Mouse (Mus musculus) stomach, postnatal 0 days (tissue): ENCODE data around the gene Atxn7l1. TPM values are rescaled to one million over a fixed set of nuclear protein-coding genes. Genes with fewer than 3 reads are reported as not detected.

ENCODE experiments used
- ATAC-seq: fragments of 200-750 bp; cut with Nextera tagmentation; 2 replicates; pipeline ENCODE4 v1.8.0; 2017; ENCODE audit not compliant: low FRiP score, low TSS enrichment
- DNase-seq: peaks from one replicate; pipeline ENCODE4 v3.0.0-alpha.2; 2016; ENCODE audit warnings: low spot score
- H3K27ac ChIP-seq: fragments of 300-500 bp; sonication (generic); replicated peaks from 2 replicates; pipeline ENCODE4 v1.5.1; 2014; ENCODE audit warnings: mild to moderate bottlenecking, control low read depth
- H3K27me3 ChIP-seq: fragments of 300-500 bp; sonication (generic); 2 replicates; pipeline ENCODE4 v1.6.1; 2014; ENCODE audit warnings: low read length; ENCODE audit not compliant: control insufficient read depth, insufficient read depth
- H3K36me3 ChIP-seq: fragments of 300-500 bp; sonication (generic); 2 replicates; pipeline ENCODE4 v1.6.1; 2014; ENCODE audit warnings: low read length, mixed read lengths; ENCODE audit not compliant: control insufficient read depth, insufficient read depth
- H3K4me1 ChIP-seq: fragments of 300-500 bp; sonication (generic); replicated peaks from 2 replicates; pipeline ENCODE4 v1.6.1; 2014; ENCODE audit warnings: antibody characterized with exemption; ENCODE audit not compliant: control insufficient read depth, insufficient read depth
- H3K4me2 ChIP-seq: fragments of 300-500 bp; sonication (generic); replicated peaks from 2 replicates; pipeline ENCODE4 v1.6.1; 2014; ENCODE audit warnings: low read depth, mild to moderate bottlenecking, control low read depth, moderate library complexity
- H3K4me3 ChIP-seq: fragments of 300-500 bp; sonication (generic); 2 replicates; pipeline ENCODE4 v1.5.1; 2014; ENCODE audit warnings: low read depth, low read length, control low read depth
- H3K9ac ChIP-seq: fragments of 300-500 bp; sonication (generic); 2 replicates; pipeline ENCODE4 v1.6.1; 2014; ENCODE audit warnings: mild to moderate bottlenecking, low read length, control low read depth, mixed read lengths
- H3K9me3 ChIP-seq: fragments of 300-500 bp; sonication (generic); 2 replicates; pipeline ENCODE4 v1.6.1; 2016; ENCODE audit warnings: low read length; ENCODE audit not compliant: control insufficient read depth
- CTCF ChIP-seq: IDR thresholded peaks from 2 replicates; pipeline ENCODE4 v1.5.1; 2016; ENCODE audit warnings: antibody characterized with exemption, low read depth, mild to moderate bottlenecking, moderate library complexity
- EP300 ChIP-seq: optimal IDR thresholded peaks from 2 replicates; pipeline ENCODE3; 2016; ENCODE audit warnings: antibody characterized with exemption
- WGBS: fragments of 180-500 bp; shearing (Covaris S2); extraction: QIAGEN DNeasy Blood & Tissue Kit; methylation state at CpG from one replicate; pipeline ENCODE4 v1.1.7; 2014; 5-methylcytosine and 5-hydroxymethylcytosine counted together
- polyA plus RNA-seq: library from polyadenylated mRNA; unstranded; fragments of >200 nt; fragmentation: Nextera tagmentation; extraction: Ambion mirVana; gene quantifications from 2 replicates; pipeline ENCODE4 v1.2.1, GENCODE M21; 2015

Atxn7l1 gene
- polyA plus RNA-seq, 1 experiment from 2014 or later = 4.7 TPM

- no peak for ATAC-seq
- no peak for DNase-seq
- H3K4me3 ChIP-seq = no peak overlapping the region
- H3K27me3 ChIP-seq = no peaks in the 10 kb centered on the region
- no peaks in the 10 kb centered on the region for H3K4me1 ChIP-seq
- H3K4me2 ChIP-seq = no peak overlapping the region
- no peak overlapping the region for H3K27ac ChIP-seq
- no peaks in the 10 kb centered on the region for H3K36me3 ChIP-seq
- no peak for TF ChIP-seq CTCF
- TF ChIP-seq EP300 = no peak
- no peaks in the 10 kb centered on the region for H3K9me3 ChIP-seq
- H3K9ac ChIP-seq = no peak overlapping the region
- WGBS = 45% methylated on average over 15 of the region's 15 CpGs
These were observed 96.8 kb downstream of the Atxn7l1 start for GRCm38 (mm10) chr12:33244132-33244875.

- Histone ChIP-seq H3K4me3 (no peak overlapping the region), H3K4me2 (no peak overlapping the region), H3K4me1 (no peaks in the 10 kb centered on the region), H3K9ac (no peak overlapping the region), H3K27me3 (no peaks in the 10 kb centered on the region), H3K27ac (no peak overlapping the region), H3K9me3 (no peaks in the 10 kb centered on the region), H3K36me3 (no peaks in the 10 kb centered on the region)
- 79% methylated on average over 4 of the region's 4 CpGs for WGBS
- no peak for ATAC-seq
- DNase-seq = no peak
- TF ChIP-seq EP300 (no peak), CTCF (no peak)
These were observed 98.0 kb downstream of the Atxn7l1 start for GRCm38 (mm10) chr12:33245455-33245854.

- Histone ChIP-seq H3K4me3 (no peak overlapping the region), H3K9ac (no peak overlapping the region), H3K27me3 (no peaks in the 10 kb centered on the region), H3K36me3 (no peaks in the 10 kb centered on the region), H3K4me2 (no peak overlapping the region), H3K9me3 (no peaks in the 10 kb centered on the region), H3K4me1 (no peaks in the 10 kb centered on the region), H3K27ac (no peak overlapping the region)
- WGBS = 69% methylated on average over 8 of the region's 8 CpGs
- no peak for DNase-seq
- ATAC-seq = no peak
- no peak for TF ChIP-seq CTCF
- TF ChIP-seq EP300 = no peak
These were observed 99.4 kb downstream of the Atxn7l1 start for GRCm38 (mm10) chr12:33246878-33247277.

GRCm38 (mm10) chr12:33250197-33250596 lies 102.7 kb downstream of the Atxn7l1 start:
- Histone ChIP-seq H3K9ac (no peak overlapping the region), H3K27me3 (no peaks in the 10 kb centered on the region), H3K4me1 (no peaks in the 10 kb centered on the region), H3K36me3 (no peaks in the 10 kb centered on the region), H3K4me3 (no peak overlapping the region), H3K27ac (no peak overlapping the region), H3K9me3 (no peaks in the 10 kb centered on the region), H3K4me2 (no peak overlapping the region)
- TF ChIP-seq EP300 = no peak
- TF ChIP-seq CTCF = no peak
- 91% methylated on average over 5 of the region's 6 CpGs for WGBS
- ATAC-seq (no peak), DNase-seq (no peak)

- H3K9me3 ChIP-seq = no peaks in the 10 kb centered on the region
- DNase-seq = no peak
- ATAC-seq = no peak
- H3K4me1 ChIP-seq = no peaks in the 10 kb centered on the region
- no peak overlapping the region for H3K27ac ChIP-seq
- WGBS = 89% methylated on average over 8 of the region's 8 CpGs
- TF ChIP-seq EP300 (no peak), CTCF (no peak)
- H3K9ac ChIP-seq = no peak overlapping the region
- no peaks in the 10 kb centered on the region for H3K36me3 ChIP-seq
- H3K4me3 ChIP-seq = no peak overlapping the region
- no peaks in the 10 kb centered on the region for H3K27me3 ChIP-seq
- no peak overlapping the region for H3K4me2 ChIP-seq
These were observed 103.9 kb downstream of the Atxn7l1 start for GRCm38 (mm10) chr12:33251399-33251798.

GRCm38 (mm10) chr12:33252621-33253020 lies 105.1 kb downstream of the Atxn7l1 start:
- no peak for ATAC-seq
- 73% methylated on average over 6 of the region's 6 CpGs for WGBS
- no peaks in the 10 kb centered on the region for H3K4me1 ChIP-seq

More at GRCm38 (mm10) chr12:33252621-33253020, 105.1 kb downstream of the Atxn7l1 start:
- Histone ChIP-seq H3K27me3 (no peaks in the 10 kb centered on the region), H3K27ac (no peak overlapping the region), H3K4me2 (no peak overlapping the region), H3K9me3 (no peaks in the 10 kb centered on the region), H3K9ac (no peak overlapping the region), H3K36me3 (no peaks in the 10 kb centered on the region), H3K4me3 (no peak overlapping the region)
- TF ChIP-seq CTCF = no peak
- no peak for TF ChIP-seq EP300
- no peak for DNase-seq
